Mouse (Mus musculus) kidney, postnatal 4 days (tissue): ENCODE results near the gene Nfkbil1.
"Not testable (repeated sequence)": the region's sequence is repeated elsewhere in the genome, so short reads cannot be mapped to it uniquely, and the experiment has no call there.

Experiments used
- DNase-seq, 2 experiments: peaks; one replicate each; pipeline ENCODE4 v3.0.0; 2021; ENCODE audit warnings: mixed read lengths in 2 of 2

Gene Nfkbil1

GRCm38 (mm10) chr17:35234903-35235302 lies 689 bp downstream of the Nfkbil1 start:
- peak; percentile 67 to 78 for DNase-seq

GRCm38 (mm10) chr17:35234090-35234489 lies 1.5 kb downstream of the Nfkbil1 start:
- DNase-seq = not testable (repeated sequence)

GRCm38 (mm10) chr17:35233114-35233980 lies 2.2 kb downstream of the Nfkbil1 start, which contains the start of gene Atp6v1g2:
Gene Atp6v1g2 (plus strand): TSS chr17:35233660.
- DNase-seq = peak; percentile 20 to 51

- peak; percentile 5 to 19 for DNase-seq
Measured at GRCm38 (mm10) chr17:35232659-35233058, 2.9 kb downstream of the Nfkbil1 start.

GRCm38 (mm10) chr17:35232043-35232442 lies 3.5 kb downstream of the Nfkbil1 start:
- DNase-seq = peak; percentile 93 to 95

GRCm38 (mm10) chr17:35231022-35231421 lies 4.6 kb downstream of the Nfkbil1 start:
- no peak for DNase-seq

GRCm38 (mm10) chr17:35226561-35227046 lies 9.0 kb downstream of the Nfkbil1 start:
- peak in 1 of 2 experiments; percentile 52 for DNase-seq

- DNase-seq = no peak
Measured at GRCm38 (mm10) chr17:35225456-35225855, 10.1 kb downstream of the Nfkbil1 start.

GRCm38 (mm10) chr17:35224641-35225040 lies 11.0 kb downstream of the Nfkbil1 start:
- no peak for DNase-seq

- peak in 1 of 2 experiments; percentile 54 for DNase-seq
Measured at GRCm38 (mm10) chr17:35222299-35222698, 13.3 kb downstream of the Nfkbil1 start.

- DNase-seq = peak; percentile 64 to 73
Measured at GRCm38 (mm10) chr17:35220156-35220952, 15.2 kb downstream of the Nfkbil1 start, which contains the start of gene Gm16181. Gene Gm16181 (plus strand): TSS chr17:35220834.

GRCm38 (mm10) chr17:35219601-35220041 lies 16.0 kb downstream of the Nfkbil1 start:
- DNase-seq = no peak

GRCm38 (mm10) chr17:35218516-35219193 lies 16.9 kb downstream of the Nfkbil1 start:
- peak; percentile 45 to 64 for DNase-seq

- no peak for DNase-seq
Measured at GRCm38 (mm10) chr17:35213071-35213470, 22.5 kb downstream of the Nfkbil1 start.

GRCm38 (mm10) chr17:35210593-35210992 lies 25.0 kb downstream of the Nfkbil1 start:
- DNase-seq = no peak

GRCm38 (mm10) chr17:35209785-35210535 lies 25.6 kb downstream of the Nfkbil1 start:
- no peak for DNase-seq

GRCm38 (mm10) chr17:35205380-35205769 lies 30.2 kb downstream of the Nfkbil1 start:
- DNase-seq = no peak

- DNase-seq = no peak
Measured at GRCm38 (mm10) chr17:35204494-35205379, 30.9 kb downstream of the Nfkbil1 start, which contains the start of gene Lta. Gene Lta (minus strand): TSS chr17:35205351.

- no peak for DNase-seq
Measured at GRCm38 (mm10) chr17:35202442-35202841, 33.1 kb downstream of the Nfkbil1 start.

- DNase-seq = peak; percentile 56 to 72
Measured at GRCm38 (mm10) chr17:35201787-35202186, 33.8 kb downstream of the Nfkbil1 start, which contains the start of gene Tnf. Gene Tnf (minus strand): TSS chr17:35202007.

- no peak for DNase-seq
Measured at GRCm38 (mm10) chr17:35201128-35201527, 34.5 kb downstream of the Nfkbil1 start.
